Comparison of ENCODE assay signal across 24 mouse cellular contexts in the genomic region with DNA sequence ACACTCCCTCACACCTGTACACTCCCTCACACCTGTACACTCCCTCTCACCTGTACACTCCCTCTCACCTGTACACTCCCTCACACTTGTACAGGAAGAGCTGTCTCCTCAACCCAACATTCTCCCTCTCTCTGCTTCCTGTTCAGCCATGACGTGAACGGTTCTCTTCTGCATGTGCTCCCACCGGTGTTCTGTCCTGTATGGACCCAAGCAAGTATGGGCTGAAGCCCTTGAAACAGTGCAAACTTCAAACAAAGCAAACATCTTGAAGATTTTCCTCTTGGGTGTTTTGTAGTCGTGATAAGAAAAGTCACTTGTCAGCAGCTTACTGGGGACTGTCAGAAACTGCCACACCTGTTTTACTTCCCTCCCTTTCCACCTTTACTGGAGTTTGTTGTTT.
"Had no signal": no experiment of that assay in that cellular context is flagged by ENCODE, and none has a peak within 500 bp of the region (broad histone marks: within the 10 kb centered on the region; RNA-seq: fewer than 3 reads in every experiment).

No protein-coding gene starts in this region.

- H3K4me1 ChIP-seq: lung, embryonic 15.5 days; stomach, embryonic 15.5 days had no signal

- ATAC-seq: liver, postnatal 0 days; midbrain, embryonic 16.5 days had no signal

- H3K27ac ChIP-seq: liver, embryonic 13.5 days; liver, embryonic 15.5 days; lung, embryonic 15.5 days; macrophage; midbrain, embryonic 10.5 days; midbrain, embryonic 12.5 days; neural tube, embryonic 13.5 days; neural tube, embryonic 15.5 days; stomach, embryonic 15.5 days; stomach, postnatal 0 days had no signal

- H3K27me3 ChIP-seq: liver, embryonic 13.5 days; liver, embryonic 15.5 days; lung, embryonic 15.5 days; midbrain, embryonic 12.5 days; neural tube, embryonic 13.5 days; neural tube, embryonic 15.5 days; stomach, embryonic 15.5 days had no signal

- H3K9ac ChIP-seq: liver, embryonic 13.5 days; liver, embryonic 15.5 days; liver, postnatal 0 days; lung, embryonic 15.5 days; midbrain, embryonic 12.5 days; neural tube, embryonic 13.5 days; neural tube, embryonic 15.5 days; stomach, embryonic 15.5 days had no signal

- H3K36me3 ChIP-seq: liver, embryonic 13.5 days; liver, embryonic 15.5 days; lung, embryonic 15.5 days; midbrain, embryonic 10.5 days; midbrain, embryonic 12.5 days; neural tube, embryonic 13.5 days; neural tube, embryonic 15.5 days; stomach, embryonic 15.5 days had no signal

- DNase-seq: liver, embryonic 13.5 days; liver, postnatal 0 days; lung, postnatal 36 days; midbrain, embryonic 14.5 days; retina, postnatal 1 day; right cerebral cortex, adult 18-20 months; right cerebral cortex, postnatal 25 days; right cerebral cortex, postnatal 4 days; spleen, adult 18-20 months; thymus, adult 2 months; thymus, postnatal 25 days; thymus, postnatal 4 days had no signal

- H3K4me3 ChIP-seq: liver, embryonic 13.5 days; liver, embryonic 15.5 days; lung, embryonic 15.5 days; midbrain, embryonic 10.5 days; midbrain, embryonic 12.5 days; myocyte; neural tube, embryonic 13.5 days; neural tube, embryonic 15.5 days; stomach, embryonic 15.5 days had no signal

- H3K4me2 ChIP-seq: liver, embryonic 11.5 days; liver, embryonic 13.5 days; liver, embryonic 15.5 days; lung, embryonic 15.5 days; midbrain, embryonic 12.5 days; neural tube, embryonic 13.5 days; neural tube, embryonic 15.5 days; stomach, embryonic 15.5 days had no signal

- H3K9me3 ChIP-seq: liver, embryonic 13.5 days; liver, embryonic 15.5 days; lung, embryonic 15.5 days; midbrain, embryonic 10.5 days; midbrain, embryonic 12.5 days; neural tube, embryonic 13.5 days; neural tube, embryonic 15.5 days; stomach, embryonic 15.5 days had no signal
